Mouse (Mus musculus) forebrain, embryonic 10.5 days (tissue): ENCODE results near the gene Vav2. TPM values are rescaled to one million over a fixed set of nuclear protein-coding genes. Genes with fewer than 3 reads are reported as not detected.
A peak's percentile ranks its signal among the peaks of the same experiment; 100 is the strongest.

Experiments used
- DNase-seq: peaks from one replicate; pipeline ENCODE4 v3.0.0-alpha.2; 2017; ENCODE audit warnings: low spot score; ENCODE audit errors: extremely low spot score
- H3K27ac ChIP-seq: fragments of 300-500 bp; sonication (generic); 2 replicates; pipeline ENCODE4 v1.5.1; 2016; ENCODE audit warnings: mild to moderate bottlenecking
- H3K27me3 ChIP-seq: fragments of 300-500 bp; sonication (generic); 2 replicates; pipeline ENCODE4 v1.6.1; 2016; ENCODE audit warnings: mild to moderate bottlenecking; ENCODE audit not compliant: poor library complexity, severe bottlenecking
- H3K36me3 ChIP-seq: fragments of 300-500 bp; sonication (generic); replicated peaks from 2 replicates; pipeline ENCODE4 v1.6.1; 2016; ENCODE audit warnings: mild to moderate bottlenecking, moderate library complexity
- H3K4me1 ChIP-seq: fragments of 300-500 bp; sonication (generic); 2 replicates; pipeline ENCODE4 v1.6.1; 2016
- H3K4me3 ChIP-seq: fragments of 300-500 bp; sonication (generic); 2 replicates; pipeline ENCODE4 v1.5.1; 2016; ENCODE audit warnings: mild to moderate bottlenecking, moderate library complexity
- H3K9me3 ChIP-seq: fragments of 300-500 bp; sonication (generic); 2 replicates; pipeline ENCODE4 v1.6.1; 2016; ENCODE audit warnings: mild to moderate bottlenecking, moderate library complexity
- WGBS: fragments of 180-500 bp; shearing (Covaris S2); methylation state at CpG from one replicate; pipeline ENCODE4 v1.1.7; 2016; 5-methylcytosine and 5-hydroxymethylcytosine counted together
- polyA plus RNA-seq: library from polyadenylated mRNA; unstranded; fragments of >200 nt; fragmentation: Nextera tagmentation; extraction: Ambion mirVana; gene quantifications from 2 replicates; pipeline ENCODE4 v1.2.1, GENCODE M21; 2016

Gene Vav2
- polyA plus RNA-seq, 1 experiment from 2014 or later: 11.5 TPM

- no peak for DNase-seq
- no peak overlapping the region for H3K27ac ChIP-seq
- WGBS: 72% methylated on average over 2 of the region's 2 CpGs
Measured at GRCm38 (mm10) chr2:27247487-27247863, 179.4 kb downstream of the Vav2 start.

GRCm38 (mm10) chr2:27246712-27247486 is 179.9 kb downstream of the Vav2 start:
- Histone ChIP-seq H3K36me3 (no peaks in the 10 kb centered on the region), H3K9me3 (no peaks in the 10 kb centered on the region), H3K27me3 (no peaks in the 10 kb centered on the region), H3K4me3 (no peak overlapping the region), H3K4me1 (peaks cover 17% of the 10 kb centered on the region), H3K27ac (no peak overlapping the region)
- 63% methylated on average over 7 of the region's 7 CpGs for WGBS
- no peak for DNase-seq

More at GRCm38 (mm10) chr2:27247487-27247863, 179.4 kb downstream of the Vav2 start:
- Histone ChIP-seq H3K36me3 (no peaks in the 10 kb centered on the region), H3K4me3 (no peak overlapping the region), H3K4me1 (peaks cover 17% of the 10 kb centered on the region), H3K27me3 (no peaks in the 10 kb centered on the region), H3K9me3 (no peaks in the 10 kb centered on the region)

GRCm38 (mm10) chr2:27245947-27246346 is 180.9 kb downstream of the Vav2 start:
- no peak overlapping the region for H3K4me3 ChIP-seq
- H3K4me1 ChIP-seq: peaks cover 17% of the 10 kb centered on the region
- H3K27me3 ChIP-seq: no peaks in the 10 kb centered on the region
- DNase-seq: no peak
- H3K9me3 ChIP-seq: no peaks in the 10 kb centered on the region
- no peaks in the 10 kb centered on the region for H3K36me3 ChIP-seq
- WGBS: 71% methylated on average over 7 of the region's 7 CpGs
- no peak overlapping the region for H3K27ac ChIP-seq

GRCm38 (mm10) chr2:27237342-27237741 is 189.5 kb downstream of the Vav2 start:
- Histone ChIP-seq H3K36me3 (no peaks in the 10 kb centered on the region), H3K4me3 (no peak overlapping the region), H3K4me1 (peaks cover 4% of the 10 kb centered on the region), H3K27me3 (peaks cover 10% of the 10 kb centered on the region), H3K9me3 (no peaks in the 10 kb centered on the region), H3K27ac (no peak overlapping the region)
- DNase-seq: peak; percentile 58
- 31% methylated on average over 4 of the region's 4 CpGs for WGBS

- no peak overlapping the region for H3K4me3 ChIP-seq
- no peak overlapping the region for H3K27ac ChIP-seq
- H3K27me3 ChIP-seq: peaks cover 10% of the 10 kb centered on the region
- peaks cover 9% of the 10 kb centered on the region for H3K4me1 ChIP-seq
- WGBS: 28% methylated on average over 3 of the region's 3 CpGs
- no peaks in the 10 kb centered on the region for H3K9me3 ChIP-seq
- H3K36me3 ChIP-seq: no peaks in the 10 kb centered on the region
- peak; percentile 63 for DNase-seq
Measured at GRCm38 (mm10) chr2:27235729-27236128, 191.1 kb downstream of the Vav2 start.

GRCm38 (mm10) chr2:27232376-27232775 is 194.5 kb downstream of the Vav2 start:
- Histone ChIP-seq H3K27ac (peak overlapping the region; percentile 60), H3K36me3 (no peaks in the 10 kb centered on the region), H3K4me3 (no peak overlapping the region), H3K27me3 (peaks cover 10% of the 10 kb centered on the region), H3K4me1 (peaks cover 9% of the 10 kb centered on the region), H3K9me3 (no peaks in the 10 kb centered on the region)
- 35% methylated on average over 7 of the region's 7 CpGs for WGBS
- no peak for DNase-seq

GRCm38 (mm10) chr2:27229481-27230105 is 197.2 kb downstream of the Vav2 start:
- H3K27ac ChIP-seq: no peak overlapping the region
- 88% methylated on average over 2 of the region's 2 CpGs for WGBS

GRCm38 (mm10) chr2:27228809-27229480 is 197.9 kb downstream of the Vav2 start:
- no peaks in the 10 kb centered on the region for H3K27me3 ChIP-seq
- no peaks in the 10 kb centered on the region for H3K36me3 ChIP-seq
- 84% methylated on average over 5 of the region's 5 CpGs for WGBS
- peaks cover 18% of the 10 kb centered on the region for H3K4me1 ChIP-seq
- no peak for DNase-seq
- no peaks in the 10 kb centered on the region for H3K9me3 ChIP-seq
- H3K4me3 ChIP-seq: no peak overlapping the region
- no peak overlapping the region for H3K27ac ChIP-seq

More at GRCm38 (mm10) chr2:27229481-27230105, 197.2 kb downstream of the Vav2 start:
- Histone ChIP-seq H3K9me3 (no peaks in the 10 kb centered on the region), H3K36me3 (no peaks in the 10 kb centered on the region), H3K27me3 (no peaks in the 10 kb centered on the region), H3K4me1 (peaks cover 18% of the 10 kb centered on the region), H3K4me3 (no peak overlapping the region)
- no peak for DNase-seq

GRCm38 (mm10) chr2:27226572-27226971 is 200.3 kb downstream of the Vav2 start:
- H3K9me3 ChIP-seq: no peaks in the 10 kb centered on the region
- no peak overlapping the region for H3K4me3 ChIP-seq
- DNase-seq: no peak
- no peak overlapping the region for H3K27ac ChIP-seq
- no peaks in the 10 kb centered on the region for H3K36me3 ChIP-seq
- H3K4me1 ChIP-seq: peaks cover 8% of the 10 kb centered on the region; the same call in 1 of the 2 replicates
- no peaks in the 10 kb centered on the region for H3K27me3 ChIP-seq
- 73% methylated on average over 7 of the region's 7 CpGs for WGBS

GRCm38 (mm10) chr2:27223012-27223421 is 203.8 kb downstream of the Vav2 start:
- Histone ChIP-seq H3K4me3 (no peak overlapping the region), H3K9me3 (no peaks in the 10 kb centered on the region), H3K27ac (no peak overlapping the region), H3K4me1 (peaks cover 8% of the 10 kb centered on the region; the same call in 1 of the 2 replicates), H3K36me3 (no peaks in the 10 kb centered on the region), H3K27me3 (no peaks in the 10 kb centered on the region)
- 90% methylated on average over 7 of the region's 7 CpGs for WGBS
- DNase-seq: no peak

- no peaks in the 10 kb centered on the region for H3K27me3 ChIP-seq
- H3K27ac ChIP-seq: no peak overlapping the region
- WGBS: 92% methylated on average over 8 of the region's 8 CpGs
- peaks cover 4% of the 10 kb centered on the region; the same call in 1 of the 2 replicates for H3K4me1 ChIP-seq
- H3K36me3 ChIP-seq: no peaks in the 10 kb centered on the region
- no peak overlapping the region for H3K4me3 ChIP-seq
- no peaks in the 10 kb centered on the region for H3K9me3 ChIP-seq
- DNase-seq: no peak
Measured at GRCm38 (mm10) chr2:27218569-27218968, 208.3 kb downstream of the Vav2 start.

GRCm38 (mm10) chr2:27218121-27218544 is 208.7 kb downstream of the Vav2 start:
- no peak for DNase-seq
- 85% methylated on average over 2 of the region's 2 CpGs for WGBS
- H3K27ac ChIP-seq: no peak overlapping the region
- H3K27me3 ChIP-seq: no peaks in the 10 kb centered on the region
- H3K36me3 ChIP-seq: no peaks in the 10 kb centered on the region
- H3K9me3 ChIP-seq: no peaks in the 10 kb centered on the region
- H3K4me3 ChIP-seq: no peak overlapping the region
- peaks cover 4% of the 10 kb centered on the region; the same call in 1 of the 2 replicates for H3K4me1 ChIP-seq

GRCm38 (mm10) chr2:27215537-27215936 is 211.3 kb downstream of the Vav2 start:
- H3K27me3 ChIP-seq: no peaks in the 10 kb centered on the region
- no peaks in the 10 kb centered on the region for H3K9me3 ChIP-seq
- H3K36me3 ChIP-seq: no peaks in the 10 kb centered on the region
- DNase-seq: no peak
- WGBS: 84% methylated on average over 2 of the region's 2 CpGs
- H3K4me1 ChIP-seq: peaks cover 4% of the 10 kb centered on the region; the same call in 1 of the 2 replicates
- no peak overlapping the region for H3K27ac ChIP-seq
- H3K4me3 ChIP-seq: no peak overlapping the region
